Mouse (Mus musculus): ENCODE data around the gene Lrrc31. TPM values are rescaled to one million over a fixed set of nuclear protein-coding genes. Genes with fewer than 3 reads are reported as not detected.

Lrrc31 gene
- polyA plus RNA-seq, 1 experiment from 2014 or later: not detected

DNA sequence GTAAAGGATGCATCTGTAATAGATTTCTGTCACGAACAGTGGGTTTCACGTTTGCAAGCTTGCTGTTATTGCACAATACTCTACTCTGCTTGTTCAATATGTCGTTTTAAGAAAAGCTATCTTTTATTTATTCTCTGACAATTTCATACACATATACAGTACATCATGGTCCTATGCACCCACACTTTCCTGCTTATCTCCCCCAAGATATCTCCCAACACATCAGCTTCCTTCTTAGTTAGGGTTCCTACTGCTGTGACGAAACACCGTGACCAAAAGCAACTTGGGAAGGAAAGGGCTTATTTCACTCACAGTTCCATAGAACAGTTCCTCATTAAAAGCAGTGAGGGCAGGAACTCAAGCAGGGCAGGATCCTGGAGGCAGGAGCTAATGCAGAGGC, 43.7 kb downstream of the Lrrc31 start:
- Histone ChIP-seq H3K4me2 (no peak overlapping the region), H3K9me3 (replicated peaks; ENCODE audit: control insufficient read depth, low read length) (no peaks in the 10 kb centered on the region), H3K4me1 (ENCODE audit: control insufficient read depth, insufficient read depth, low read length) (no peaks in the 10 kb centered on the region), H3K4me3 (ENCODE audit: low read depth, low read length) (no peak overlapping the region), H3K9ac (ENCODE audit: low read depth, low read length) (no peak overlapping the region), H3K27me3 (ENCODE audit: control insufficient read depth, insufficient read depth, low read length) (no peaks in the 10 kb centered on the region), H3K27ac (ENCODE audit: low read depth, low read length) (no peak overlapping the region), H3K36me3 (ENCODE audit: control insufficient read depth, insufficient read depth, low read length) (no peaks in the 10 kb centered on the region)
- ATAC-seq (replicated peaks; ENCODE audit: insufficient number of reproducible peaks, low FRiP score, low TSS enrichment): no peak
- WGBS (ENCODE audit: insufficient replicate concordance): 77% methylated on average over 5 of the region's 5 CpGs

DNA sequence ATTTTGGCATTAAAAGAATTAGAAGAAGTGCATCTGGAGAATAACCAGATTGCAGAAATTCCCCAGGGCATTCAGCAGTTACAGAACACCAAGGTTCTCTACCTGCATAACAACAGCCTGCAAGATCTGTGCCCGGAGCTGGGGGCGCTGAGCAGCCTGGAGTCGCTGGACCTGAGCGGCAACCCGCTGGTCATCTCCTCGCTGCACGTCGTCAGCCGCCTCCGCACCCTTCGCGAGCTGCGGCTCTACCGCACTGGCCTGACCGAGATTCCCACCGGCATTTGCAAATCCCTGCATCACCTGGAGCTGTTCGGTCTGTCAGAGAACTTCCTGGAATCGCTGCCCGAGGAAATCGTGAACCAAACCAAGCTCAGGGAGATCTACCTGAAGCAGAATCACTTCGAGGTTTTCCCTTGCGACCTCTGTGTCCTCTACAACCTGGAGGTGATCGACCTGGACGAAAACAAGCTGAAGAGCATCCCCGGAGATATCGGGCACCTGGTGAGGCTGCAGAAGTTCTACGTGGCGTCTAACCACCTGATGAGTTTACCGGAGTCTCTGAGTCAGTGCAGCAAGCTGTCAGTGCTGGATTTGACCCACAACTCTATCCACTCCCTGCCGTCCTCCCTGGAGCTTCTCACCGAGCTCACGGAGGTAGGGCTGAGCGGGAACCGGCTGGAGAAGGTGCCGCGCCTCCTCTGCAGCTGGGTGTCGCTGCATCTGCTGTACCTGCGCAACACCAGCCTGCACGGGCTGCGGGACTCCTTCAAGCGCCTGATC, 49.4 kb downstream of the Lrrc31 start:
- H3K9me3 ChIP-seq (replicated peaks; ENCODE audit: control insufficient read depth, low read length): no peaks in the 10 kb centered on the region
- 0 out of 2 replicates have a peak overlapping the region, but pooled peaks have one; percentile 39 for H3K9ac ChIP-seq (ENCODE audit: low read depth, low read length)
- H3K27me3 ChIP-seq (ENCODE audit: control insufficient read depth, insufficient read depth, low read length): peaks cover 14% of the 10 kb centered on the region
- under 1% methylated on average over 41 of the region's 41 CpGs for WGBS (ENCODE audit: insufficient replicate concordance)
- H3K27ac ChIP-seq (ENCODE audit: low read depth, low read length): no peak overlapping the region
- peak overlapping the region; percentile 94 for H3K4me2 ChIP-seq
- H3K4me3 ChIP-seq (ENCODE audit: low read depth, low read length): peak overlapping the region; percentile 49
- peaks cover 2% of the 10 kb centered on the region; the same call in 1 of the 2 replicates for H3K4me1 ChIP-seq (ENCODE audit: control insufficient read depth, insufficient read depth, low read length)
- 0 out of 2 replicates have a peak, but pooled peaks have one; percentile 35 for ATAC-seq (replicated peaks; ENCODE audit: insufficient number of reproducible peaks, low FRiP score, low TSS enrichment)
- no peaks in the 10 kb centered on the region for H3K36me3 ChIP-seq (ENCODE audit: control insufficient read depth, insufficient read depth, low read length)

DNA sequence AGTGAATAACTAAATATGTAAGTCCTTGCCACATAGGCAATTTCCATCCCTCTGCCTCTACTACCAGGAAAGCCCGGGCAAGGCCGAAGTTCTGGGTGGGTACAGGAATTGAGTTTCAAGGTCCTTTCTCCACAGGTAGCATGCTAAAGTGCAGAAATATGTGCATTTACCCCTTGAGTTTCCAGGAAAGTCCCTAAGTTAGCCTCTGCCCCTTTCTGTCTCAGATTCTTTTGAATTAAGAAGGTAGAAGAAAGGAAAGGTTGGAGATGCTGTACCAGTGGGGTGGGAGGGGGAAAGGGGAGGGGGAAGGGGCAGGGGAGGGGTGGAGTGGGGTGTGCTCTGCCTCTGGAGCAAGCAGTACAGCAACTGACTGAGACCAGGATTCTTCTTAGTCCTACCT, 51.2 kb downstream of the Lrrc31 start:
- H3K4me3 ChIP-seq (ENCODE audit: low read depth, low read length): no peak overlapping the region
- ATAC-seq (replicated peaks; ENCODE audit: insufficient number of reproducible peaks, low FRiP score, low TSS enrichment): no peak
- 77% methylated on average over 2 of the region's 2 CpGs for WGBS (ENCODE audit: insufficient replicate concordance)

DNA sequence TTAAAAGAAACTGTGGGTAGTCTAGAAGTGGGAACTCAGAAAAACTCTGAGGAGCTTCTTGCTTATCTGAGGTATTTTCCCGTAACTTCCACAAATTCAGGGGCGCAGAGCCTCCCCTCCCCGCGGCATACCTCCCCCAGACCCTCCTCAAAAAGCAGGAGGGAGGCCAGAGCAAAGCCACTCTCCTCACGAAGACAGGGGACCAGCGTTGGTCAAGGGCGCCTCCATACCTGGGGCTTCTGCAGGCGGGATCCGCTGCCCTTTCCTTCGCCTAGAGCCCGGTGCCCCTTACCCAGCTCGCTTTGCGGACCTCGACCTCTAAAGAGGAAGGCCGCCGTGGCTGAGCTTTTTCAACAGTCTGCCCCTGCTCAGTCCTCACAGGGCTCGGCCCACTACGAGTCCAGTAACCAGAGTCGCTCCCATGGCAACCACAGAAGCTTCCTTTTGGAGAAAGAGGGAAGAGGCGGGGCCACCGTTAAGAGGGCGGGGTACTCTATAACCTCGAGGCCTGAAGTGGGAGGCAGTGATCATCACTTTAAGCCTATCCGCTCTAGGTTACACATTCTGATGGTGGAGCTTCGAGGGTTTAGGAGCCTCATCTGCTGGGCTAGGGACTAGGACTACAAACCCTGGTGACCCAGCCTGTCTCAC, 52.1 kb downstream of the Lrrc31 start, which contains the start of gene Lrrc34:
TSS of gene Lrrc34 (minus strand) at position 430 of the 651 bp plus-strand sequence.
- H3K4me1 ChIP-seq (ENCODE audit: control insufficient read depth, insufficient read depth, low read length): peaks cover 2% of the 10 kb centered on the region; the same call in 1 of the 2 replicates
- 1% methylated on average over 25 of the region's 25 CpGs for WGBS (ENCODE audit: insufficient replicate concordance)
- peak within 1 kb of the TSS; percentile 41 for H3K4me3 ChIP-seq (ENCODE audit: low read depth, low read length)
- H3K27me3 ChIP-seq (ENCODE audit: control insufficient read depth, insufficient read depth, low read length): peaks cover 14% of the 10 kb centered on the region
- no peaks in the 10 kb centered on the region for H3K36me3 ChIP-seq (ENCODE audit: control insufficient read depth, insufficient read depth, low read length)
- H3K9me3 ChIP-seq (replicated peaks; ENCODE audit: control insufficient read depth, low read length): no peaks in the 10 kb centered on the region
- peak; percentile 82 for ATAC-seq (replicated peaks; ENCODE audit: insufficient number of reproducible peaks, low FRiP score, low TSS enrichment)
- no peak within 1 kb of the TSS for H3K27ac ChIP-seq (ENCODE audit: low read depth, low read length)
- H3K4me2 ChIP-seq: peak within 1 kb of the TSS; percentile 83
- H3K9ac ChIP-seq (ENCODE audit: low read depth, low read length): peak within 1 kb of the TSS; percentile 64

More for the DNA sequence above, 51.2 kb downstream of the Lrrc31 start:
- Histone ChIP-seq H3K4me2 (no peak overlapping the region), H3K4me1 (ENCODE audit: control insufficient read depth, insufficient read depth, low read length) (peaks cover 2% of the 10 kb centered on the region; the same call in 1 of the 2 replicates), H3K27ac (ENCODE audit: low read depth, low read length) (no peak overlapping the region), H3K9ac (ENCODE audit: low read depth, low read length) (no peak overlapping the region), H3K27me3 (ENCODE audit: control insufficient read depth, insufficient read depth, low read length) (peaks cover 14% of the 10 kb centered on the region), H3K36me3 (ENCODE audit: control insufficient read depth, insufficient read depth, low read length) (no peaks in the 10 kb centered on the region), H3K9me3 (replicated peaks; ENCODE audit: control insufficient read depth, low read length) (no peaks in the 10 kb centered on the region)

DNA sequence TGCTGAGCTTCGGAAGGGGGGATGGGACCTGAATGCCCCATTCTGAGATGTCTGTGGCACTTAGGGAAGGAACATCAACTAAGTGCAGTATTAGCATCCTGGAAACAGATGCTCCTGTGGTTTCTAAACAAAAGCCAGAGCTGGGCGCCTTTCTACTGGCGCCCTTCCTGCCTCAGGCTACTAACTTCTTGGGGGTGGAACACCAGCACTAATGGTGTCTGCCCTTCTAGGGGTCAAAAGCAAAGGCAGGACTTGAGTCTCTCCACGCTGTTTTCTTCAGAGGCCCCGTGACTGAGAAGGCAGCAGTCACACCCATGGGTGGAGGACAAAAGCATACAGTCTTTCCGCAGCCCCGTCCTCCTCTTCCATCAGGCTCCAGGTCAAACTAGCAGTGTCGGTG, 52.9 kb downstream of the Lrrc31 start:
- H3K27ac ChIP-seq (ENCODE audit: low read depth, low read length): no peak overlapping the region
- peaks cover 2% of the 10 kb centered on the region; the same call in 1 of the 2 replicates for H3K4me1 ChIP-seq (ENCODE audit: control insufficient read depth, insufficient read depth, low read length)
- no peak overlapping the region for H3K9ac ChIP-seq (ENCODE audit: low read depth, low read length)
- WGBS (ENCODE audit: insufficient replicate concordance): 47% methylated on average over 8 of the region's 8 CpGs
- no peaks in the 10 kb centered on the region for H3K9me3 ChIP-seq (replicated peaks; ENCODE audit: control insufficient read depth, low read length)
- H3K27me3 ChIP-seq (ENCODE audit: control insufficient read depth, insufficient read depth, low read length): peaks cover 14% of the 10 kb centered on the region
- H3K4me3 ChIP-seq (ENCODE audit: low read depth, low read length): no peak overlapping the region
- H3K36me3 ChIP-seq (ENCODE audit: control insufficient read depth, insufficient read depth, low read length): no peaks in the 10 kb centered on the region
- no peak overlapping the region for H3K4me2 ChIP-seq
- no peak for ATAC-seq (replicated peaks; ENCODE audit: insufficient number of reproducible peaks, low FRiP score, low TSS enrichment)

DNA sequence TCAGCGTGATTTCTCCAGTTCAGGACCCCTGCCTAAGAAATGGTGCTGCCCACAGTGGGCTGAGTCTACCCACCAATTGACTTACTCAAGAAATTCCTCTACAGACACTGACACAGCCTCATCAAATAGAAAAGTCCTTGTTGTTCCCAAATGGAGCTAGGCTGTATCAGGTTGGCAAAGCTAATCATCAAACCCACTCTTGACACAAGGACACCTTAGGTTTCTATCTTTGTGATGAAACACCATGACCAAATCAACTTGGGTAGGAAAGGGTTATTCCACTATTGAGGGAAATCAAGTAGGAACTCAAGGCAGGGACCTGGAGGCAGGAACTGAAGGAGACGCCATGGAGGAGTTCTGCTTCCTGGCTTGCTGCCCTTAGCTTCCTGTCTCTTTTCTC, 55.4 kb downstream of the Lrrc31 start, which contains the start of gene Lrriq4:
TSS of gene Lrriq4 (plus strand) at position 301 of the 400 bp plus-strand sequence.
- 59% methylated on average over 2 of the region's 2 CpGs for WGBS (ENCODE audit: insufficient replicate concordance)
- H3K27ac ChIP-seq (ENCODE audit: low read depth, low read length): no peak within 1 kb of the TSS
- H3K4me2 ChIP-seq: no peak within 1 kb of the TSS
- no peaks in the 10 kb centered on the region for H3K4me1 ChIP-seq (ENCODE audit: control insufficient read depth, insufficient read depth, low read length)
- H3K9me3 ChIP-seq (replicated peaks; ENCODE audit: control insufficient read depth, low read length): no peaks in the 10 kb centered on the region
- no peak within 1 kb of the TSS for H3K9ac ChIP-seq (ENCODE audit: low read depth, low read length)
- ATAC-seq (replicated peaks; ENCODE audit: insufficient number of reproducible peaks, low FRiP score, low TSS enrichment): no peak
- H3K36me3 ChIP-seq (ENCODE audit: control insufficient read depth, insufficient read depth, low read length): no peaks in the 10 kb centered on the region
- peaks cover under 1% of the 10 kb centered on the region for H3K27me3 ChIP-seq (ENCODE audit: control insufficient read depth, insufficient read depth, low read length)
- no peak within 1 kb of the TSS for H3K4me3 ChIP-seq (ENCODE audit: low read depth, low read length)

DNA sequence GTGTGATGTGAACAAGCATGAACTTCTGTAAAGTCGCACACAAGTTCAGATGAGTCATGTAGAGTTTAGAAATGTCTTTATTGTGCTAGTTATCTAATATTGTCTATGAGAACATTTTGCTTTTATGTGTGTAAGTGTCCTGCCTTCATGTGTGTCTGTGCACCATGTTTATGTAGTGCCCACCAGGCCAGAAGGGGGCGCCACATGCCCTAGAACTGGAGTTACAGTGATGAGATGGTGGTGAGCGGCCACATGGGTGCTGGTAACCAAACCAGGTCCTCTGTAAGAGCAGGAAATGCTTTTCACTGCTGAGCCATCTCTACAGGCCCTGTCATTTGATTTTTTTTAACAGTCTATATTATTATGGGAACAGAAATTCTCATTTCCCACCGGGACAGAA, 64.0 kb downstream of the Lrrc31 start:
- no peaks in the 10 kb centered on the region for H3K36me3 ChIP-seq (ENCODE audit: control insufficient read depth, insufficient read depth, low read length)
- WGBS (ENCODE audit: insufficient replicate concordance): 73% methylated on average over 4 of the region's 4 CpGs
- H3K4me2 ChIP-seq: no peak overlapping the region
- no peaks in the 10 kb centered on the region for H3K27me3 ChIP-seq (ENCODE audit: control insufficient read depth, insufficient read depth, low read length)
- no peaks in the 10 kb centered on the region for H3K4me1 ChIP-seq (ENCODE audit: control insufficient read depth, insufficient read depth, low read length)
- H3K27ac ChIP-seq (ENCODE audit: low read depth, low read length): no peak overlapping the region
- no peaks in the 10 kb centered on the region for H3K9me3 ChIP-seq (replicated peaks; ENCODE audit: control insufficient read depth, low read length)
- H3K4me3 ChIP-seq (ENCODE audit: low read depth, low read length): no peak overlapping the region
- no peak overlapping the region for H3K9ac ChIP-seq (ENCODE audit: low read depth, low read length)
- ATAC-seq (replicated peaks; ENCODE audit: insufficient number of reproducible peaks, low FRiP score, low TSS enrichment): no peak

DNA sequence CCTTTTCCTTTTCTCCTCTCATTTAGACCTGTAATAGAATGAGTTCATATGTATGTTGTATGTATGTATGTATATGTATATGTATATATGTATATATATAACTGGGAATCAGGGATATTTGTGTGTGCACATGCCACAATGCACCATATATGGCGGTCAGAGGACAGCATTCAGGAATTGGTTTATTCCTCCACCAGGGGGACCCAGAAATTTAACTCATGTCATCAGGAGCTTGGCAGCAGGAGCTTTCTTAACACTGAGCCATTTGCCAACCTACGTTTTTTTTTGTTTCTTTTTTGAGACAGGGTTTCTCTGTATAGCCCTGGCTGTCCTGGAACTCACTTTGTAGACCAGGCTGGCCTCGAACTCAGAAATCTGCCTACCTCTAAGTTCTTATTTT, 66.0 kb downstream of the Lrrc31 start:
- H3K4me3 ChIP-seq (ENCODE audit: low read depth, low read length): no peak overlapping the region
- WGBS (ENCODE audit: insufficient replicate concordance): 64% methylated on average over 3 of the region's 3 CpGs
- H3K27me3 ChIP-seq (ENCODE audit: control insufficient read depth, insufficient read depth, low read length): no peaks in the 10 kb centered on the region
- H3K36me3 ChIP-seq (ENCODE audit: control insufficient read depth, insufficient read depth, low read length): no peaks in the 10 kb centered on the region
- H3K9me3 ChIP-seq (replicated peaks; ENCODE audit: control insufficient read depth, low read length): no peaks in the 10 kb centered on the region
- ATAC-seq (replicated peaks; ENCODE audit: insufficient number of reproducible peaks, low FRiP score, low TSS enrichment): no peak
- no peak overlapping the region for H3K27ac ChIP-seq (ENCODE audit: low read depth, low read length)
- no peak overlapping the region for H3K4me2 ChIP-seq
- no peak overlapping the region for H3K9ac ChIP-seq (ENCODE audit: low read depth, low read length)
- H3K4me1 ChIP-seq (ENCODE audit: control insufficient read depth, insufficient read depth, low read length): no peaks in the 10 kb centered on the region
